Mouse (Mus musculus): Measurements from ENCODE around the gene Selenos. TPM values are rescaled to one million over a fixed set of nuclear protein-coding genes. Genes with fewer than 3 reads are reported as not detected.

The Selenos gene
- polyA plus RNA-seq (2014; fragmentation: Nextera tagmentation; extraction: Ambion mirVana), result 78.6 and 78.8 TPM in 2 replicates

DNA sequence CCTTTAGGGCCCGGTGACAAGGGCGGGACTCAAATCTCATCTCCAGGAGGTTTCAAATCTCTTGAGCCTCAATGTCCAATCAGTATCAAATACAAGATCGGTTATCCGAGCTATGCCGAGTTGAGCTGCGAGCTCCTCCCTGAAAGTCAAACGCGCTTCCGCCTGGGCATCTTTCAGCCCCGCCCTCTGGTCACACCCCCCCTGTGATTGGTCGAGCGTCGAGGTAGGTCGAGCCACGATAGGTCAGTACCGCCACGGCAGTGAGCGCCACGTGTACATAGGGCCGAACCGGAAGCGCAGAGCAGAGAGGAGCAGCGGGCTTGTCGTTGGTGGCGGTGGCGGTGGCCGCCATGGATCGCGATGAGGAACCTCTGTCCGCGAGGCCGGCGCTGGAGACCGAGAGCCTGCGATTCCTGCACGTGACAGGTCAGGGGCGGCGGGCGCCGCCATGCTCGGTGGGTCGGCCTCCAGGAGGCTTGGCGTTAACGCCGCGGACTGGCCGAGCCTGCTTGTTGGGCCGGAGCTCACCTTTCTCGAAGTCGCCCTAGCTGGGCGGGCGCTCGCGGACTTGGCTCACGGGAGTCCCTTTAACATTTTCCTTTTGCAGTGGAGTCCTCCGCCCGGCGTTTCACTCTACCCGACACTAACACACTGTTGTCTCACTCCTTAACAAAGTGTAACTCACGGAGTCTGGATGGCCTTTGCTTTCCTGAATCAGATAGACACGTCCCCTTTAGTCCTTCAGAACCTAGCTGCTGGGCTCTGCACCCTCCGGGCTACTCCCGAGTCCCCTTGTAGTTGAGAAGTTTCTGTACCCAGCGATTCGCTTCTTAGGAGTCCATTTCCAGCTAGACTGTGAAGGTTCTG is at the start of gene Selenos:
Gene Selenos, plus strand, starts transcription at position 286 of the 867 bp plus-strand sequence.
- peak within 1 kb of the TSS; percentile 71 for H3K4me2 ChIP-seq (ENCODE audit: low read length)
- no peaks in the 10 kb centered on the region for H3K9me3 ChIP-seq (replicated peaks; ENCODE audit: control insufficient read depth, low read length)
- H3K27me3 ChIP-seq (replicated peaks; ENCODE audit: control insufficient read depth, insufficient read depth, low read length), result no peaks in the 10 kb centered on the region
- under 1% methylated on average over 65 of the region's 65 CpGs for WGBS
- H3K27ac ChIP-seq (ENCODE audit: low read depth, low read length), result peak within 1 kb of the TSS; percentile 78
- ATAC-seq (peak; percentile 100), DNase-seq (ENCODE audit: low spot score) (peak; percentile 99)
- H3K4me1 ChIP-seq (ENCODE audit: control insufficient read depth, insufficient read depth, low read length), result peaks cover 14% of the 10 kb centered on the region
- H3K36me3 ChIP-seq (ENCODE audit: control insufficient read depth, insufficient read depth, low read length), result peaks cover 49% of the 10 kb centered on the region
- H3K4me3 ChIP-seq (ENCODE audit: low read depth, low read length), result peak within 1 kb of the TSS; percentile 83
- H3K9ac ChIP-seq (ENCODE audit: low read length), result peak within 1 kb of the TSS; percentile 76

DNA sequence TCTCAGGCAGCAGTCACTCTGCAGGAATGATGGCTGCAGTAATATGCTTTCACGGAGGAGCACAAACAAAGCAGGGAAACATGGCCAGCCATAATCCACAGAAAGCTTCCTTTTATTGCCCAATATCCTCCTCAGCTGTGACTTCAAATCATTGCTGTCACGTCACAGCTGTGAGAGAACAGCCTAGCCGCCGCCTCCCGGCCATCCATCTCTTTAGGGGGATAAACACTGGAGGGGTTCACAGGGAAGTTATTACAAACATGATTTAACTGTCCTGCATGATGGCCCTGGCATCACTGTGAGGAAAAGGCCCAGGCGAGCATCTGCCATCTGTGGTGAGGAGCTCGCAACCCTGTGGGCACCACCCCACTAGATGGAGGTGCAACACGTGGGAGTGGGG is 42.6 kb upstream of the Selenos start:
- 80% methylated on average over 8 of the region's 8 CpGs for WGBS
- ATAC-seq, result no peak
- Histone ChIP-seq H3K36me3 (ENCODE audit: control insufficient read depth, insufficient read depth, low read length) (no peaks in the 10 kb centered on the region), H3K27ac (ENCODE audit: low read depth, low read length) (no peak overlapping the region), H3K4me3 (ENCODE audit: low read depth, low read length) (no peak overlapping the region), H3K9me3 (replicated peaks; ENCODE audit: control insufficient read depth, low read length) (no peaks in the 10 kb centered on the region), H3K9ac (ENCODE audit: low read length) (no peak overlapping the region), H3K27me3 (replicated peaks; ENCODE audit: control insufficient read depth, insufficient read depth, low read length) (no peaks in the 10 kb centered on the region), H3K4me2 (ENCODE audit: low read length) (no peak overlapping the region), H3K4me1 (ENCODE audit: control insufficient read depth, insufficient read depth, low read length) (no peaks in the 10 kb centered on the region)
- DNase-seq (ENCODE audit: low spot score), result no peak

DNA sequence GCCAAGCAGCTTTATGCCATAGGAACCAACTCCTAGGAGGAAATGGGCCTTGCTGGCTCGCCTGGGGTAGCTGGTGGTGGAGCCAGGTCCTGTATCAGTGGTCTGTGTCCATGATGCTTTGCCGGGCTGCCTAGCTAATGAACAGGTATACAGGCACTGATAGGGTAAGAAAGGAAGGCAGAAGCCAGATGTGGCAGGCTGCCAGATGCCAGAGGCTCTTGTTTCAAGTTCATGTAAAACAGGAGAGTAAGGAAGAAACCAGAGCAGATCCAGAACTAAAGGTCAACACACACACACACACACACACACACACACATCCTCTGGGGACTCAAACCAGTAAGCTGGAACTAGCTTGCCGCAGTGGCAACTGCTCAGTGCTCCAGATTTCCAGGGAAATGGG is 41.2 kb upstream of the Selenos start:
- H3K36me3 ChIP-seq (ENCODE audit: control insufficient read depth, insufficient read depth, low read length), result no peaks in the 10 kb centered on the region
- no peak overlapping the region for H3K27ac ChIP-seq (ENCODE audit: low read depth, low read length)
- no peak overlapping the region for H3K9ac ChIP-seq (ENCODE audit: low read length)
- ATAC-seq (no peak), DNase-seq (ENCODE audit: low spot score) (no peak)
- 76% methylated on average over 3 of the region's 3 CpGs for whole genome bisulfite sequencing
- H3K4me2 ChIP-seq (ENCODE audit: low read length), result no peak overlapping the region
- H3K9me3 ChIP-seq (replicated peaks; ENCODE audit: control insufficient read depth, low read length), result no peaks in the 10 kb centered on the region
- H3K27me3 ChIP-seq (replicated peaks; ENCODE audit: control insufficient read depth, insufficient read depth, low read length), result no peaks in the 10 kb centered on the region
- H3K4me1 ChIP-seq (ENCODE audit: control insufficient read depth, insufficient read depth, low read length), result no peaks in the 10 kb centered on the region
- H3K4me3 ChIP-seq (ENCODE audit: low read depth, low read length), result no peak overlapping the region

DNA sequence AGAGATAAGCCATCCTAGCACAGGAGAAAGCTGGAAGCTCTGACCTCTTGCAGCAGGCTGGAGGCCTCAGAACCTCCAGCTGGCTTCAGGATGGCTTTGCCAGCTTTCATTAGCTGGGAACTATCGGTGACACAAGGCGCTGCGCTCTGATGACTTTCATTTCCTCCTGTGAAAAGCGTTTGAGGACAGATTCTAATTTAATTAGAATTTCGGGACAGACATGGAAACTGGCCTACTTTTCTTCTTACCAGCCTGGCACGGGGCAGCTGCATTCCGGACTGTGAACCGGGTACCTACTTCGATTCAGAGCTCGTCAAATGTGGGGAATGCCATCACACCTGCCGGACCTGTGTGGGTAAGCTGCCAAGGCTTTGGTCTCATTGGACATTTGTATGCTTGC is 40.7 kb upstream of the Selenos start:
- no peaks in the 10 kb centered on the region for H3K36me3 ChIP-seq (ENCODE audit: control insufficient read depth, insufficient read depth, low read length)
- H3K9ac ChIP-seq (ENCODE audit: low read length), result no peak overlapping the region
- H3K4me2 ChIP-seq (ENCODE audit: low read length), result no peak overlapping the region
- no peak overlapping the region for H3K4me3 ChIP-seq (ENCODE audit: low read depth, low read length)
- no peaks in the 10 kb centered on the region for H3K9me3 ChIP-seq (replicated peaks; ENCODE audit: control insufficient read depth, low read length)
- ATAC-seq, result no peak
- H3K27me3 ChIP-seq (replicated peaks; ENCODE audit: control insufficient read depth, insufficient read depth, low read length), result no peaks in the 10 kb centered on the region
- 79% methylated on average over 11 of the region's 11 CpGs for WGBS
- H3K4me1 ChIP-seq (ENCODE audit: control insufficient read depth, insufficient read depth, low read length), result no peaks in the 10 kb centered on the region
- H3K27ac ChIP-seq (ENCODE audit: low read depth, low read length), result no peak overlapping the region
- no peak for DNase-seq (ENCODE audit: low spot score)

DNA sequence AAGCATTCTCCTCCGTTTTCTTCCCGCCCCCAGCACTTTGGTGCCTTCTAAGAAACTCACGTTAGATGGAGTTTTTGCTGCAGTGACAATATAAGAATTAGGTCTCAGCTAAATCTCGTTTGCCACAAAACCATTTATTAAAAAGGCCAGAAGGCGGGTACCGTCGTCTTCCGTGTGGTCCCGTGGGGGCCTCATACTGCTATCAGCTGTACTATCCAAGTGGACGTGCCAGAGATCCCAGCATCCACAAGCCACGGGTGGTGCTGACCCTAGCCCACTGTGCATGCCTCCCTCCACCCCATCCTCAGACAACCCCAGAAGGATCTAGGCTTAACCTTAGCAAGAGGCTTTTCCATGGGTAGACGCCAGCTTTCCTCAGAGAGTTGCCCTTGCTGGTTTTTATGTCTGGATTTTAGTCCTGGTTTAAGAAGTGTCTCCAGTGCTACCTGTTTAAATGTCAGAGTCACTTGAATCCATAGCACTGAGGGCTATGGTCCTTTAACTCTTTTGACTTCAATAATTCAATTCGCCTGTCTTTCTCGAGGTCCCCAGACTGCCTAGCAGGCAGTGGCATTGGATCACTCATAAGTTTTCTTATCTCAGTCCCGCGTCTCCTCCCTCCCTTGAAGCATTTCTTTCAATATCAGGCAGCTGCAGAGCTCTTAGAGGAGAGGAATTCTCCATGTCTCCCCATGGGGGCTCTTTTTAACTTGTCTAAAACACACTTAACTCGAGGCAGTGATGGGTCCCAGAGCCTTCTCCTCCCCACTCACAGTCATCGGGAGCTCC is 39.2 kb upstream of the Selenos start:
- ATAC-seq (no peak), DNase-seq (ENCODE audit: low spot score) (no peak)
- H3K9me3 ChIP-seq (replicated peaks; ENCODE audit: control insufficient read depth, low read length), result no peaks in the 10 kb centered on the region
- no peaks in the 10 kb centered on the region for H3K36me3 ChIP-seq (ENCODE audit: control insufficient read depth, insufficient read depth, low read length)
- no peaks in the 10 kb centered on the region for H3K27me3 ChIP-seq (replicated peaks; ENCODE audit: control insufficient read depth, insufficient read depth, low read length)
- H3K4me1 ChIP-seq (ENCODE audit: control insufficient read depth, insufficient read depth, low read length), result no peaks in the 10 kb centered on the region; the same call in 1 of the 2 replicates
- H3K9ac ChIP-seq (ENCODE audit: low read length), result no peak overlapping the region
- no peak overlapping the region for H3K4me3 ChIP-seq (ENCODE audit: low read depth, low read length)
- no peak overlapping the region for H3K27ac ChIP-seq (ENCODE audit: low read depth, low read length)
- 84% methylated on average over 18 of the region's 18 CpGs for WGBS
- no peak overlapping the region for H3K4me2 ChIP-seq (ENCODE audit: low read length)

DNA sequence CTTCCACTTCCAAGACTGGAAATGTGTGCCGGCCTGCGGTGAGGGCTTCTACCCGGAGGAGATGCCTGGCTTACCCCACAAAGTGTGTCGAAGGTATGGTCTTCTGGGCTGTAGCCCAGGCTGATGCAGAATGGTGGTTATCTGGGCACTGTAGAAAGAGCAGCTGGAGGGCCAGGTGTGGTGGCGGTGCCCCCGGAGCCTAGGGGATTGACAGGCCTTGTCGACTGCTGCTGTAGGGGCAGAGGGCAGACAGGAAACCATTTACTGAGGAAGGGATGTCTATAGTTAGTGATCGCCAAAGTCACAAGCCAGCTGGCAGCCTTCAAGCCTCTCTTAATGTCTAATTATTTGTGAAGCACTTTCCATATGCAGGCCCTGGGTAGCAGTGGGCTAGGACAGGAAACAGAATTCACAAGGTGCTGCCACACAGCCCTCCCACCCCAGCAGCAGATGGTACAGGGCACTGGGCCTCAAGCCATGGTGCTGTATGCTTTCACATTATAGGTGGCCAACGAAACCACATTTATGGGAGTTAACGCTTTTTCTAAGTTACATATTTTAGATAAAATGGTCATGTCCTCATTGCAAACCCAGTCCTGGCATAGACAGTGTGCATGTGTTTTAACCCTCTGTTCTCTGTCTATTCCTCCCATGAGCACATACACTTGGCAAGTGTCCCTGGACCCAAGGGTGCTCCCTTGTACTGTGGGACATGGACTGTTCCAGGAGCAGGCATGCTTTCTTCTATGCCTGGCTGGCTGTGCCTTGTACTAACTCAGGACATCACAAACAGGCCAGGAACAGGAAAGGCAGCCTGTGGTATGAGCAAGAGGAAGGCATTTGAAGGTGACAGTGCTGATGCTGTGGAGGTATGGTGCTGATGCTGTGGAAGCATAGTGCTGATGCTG is 35.6 kb upstream of the Selenos start, which contains the start of gene Gm45213:
Gene Gm45213, plus strand, starts transcription at position 51 of the 908 bp plus-strand sequence.
- DNase-seq (ENCODE audit: low spot score) (peak; percentile 37), ATAC-seq (peak; percentile 32; the same call in 1 of the 2 replicates)
- H3K9ac ChIP-seq (ENCODE audit: low read length), result no peak within 1 kb of the TSS
- H3K27ac ChIP-seq (ENCODE audit: low read depth, low read length), result no peak within 1 kb of the TSS; the same call in 1 of the 2 replicates
- H3K4me3 ChIP-seq (ENCODE audit: low read depth, low read length), result no peak within 1 kb of the TSS
- no peaks in the 10 kb centered on the region; the same call in 1 of the 2 replicates for H3K4me1 ChIP-seq (ENCODE audit: control insufficient read depth, insufficient read depth, low read length)
- no peak within 1 kb of the TSS for H3K4me2 ChIP-seq (ENCODE audit: low read length)
- whole genome bisulfite sequencing, result 84% methylated on average over 10 of the region's 10 CpGs
- no peaks in the 10 kb centered on the region for H3K36me3 ChIP-seq (ENCODE audit: control insufficient read depth, insufficient read depth, low read length)
- no peaks in the 10 kb centered on the region for H3K9me3 ChIP-seq (replicated peaks; ENCODE audit: control insufficient read depth, low read length)
- H3K27me3 ChIP-seq (replicated peaks; ENCODE audit: control insufficient read depth, insufficient read depth, low read length), result no peaks in the 10 kb centered on the region

DNA sequence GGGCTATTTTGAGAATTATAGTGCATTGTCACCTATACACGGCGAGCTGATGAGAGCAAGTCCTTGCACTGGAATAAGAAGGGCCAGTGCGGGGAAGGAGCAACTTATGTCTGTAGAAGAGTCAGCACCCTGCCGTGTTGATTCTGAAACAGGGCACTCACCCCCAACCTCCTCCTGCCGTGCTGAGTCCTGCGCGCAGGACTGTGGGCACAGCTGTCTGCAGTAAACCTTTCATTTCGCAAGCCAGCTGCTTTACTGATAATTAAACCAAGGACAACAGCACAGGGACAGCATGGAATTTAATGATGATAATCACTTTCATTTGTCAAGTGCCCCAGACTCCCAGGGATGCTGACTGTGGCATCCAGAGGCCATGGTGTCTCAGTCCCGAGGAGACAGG is 34.8 kb upstream of the Selenos start:
- DNase-seq (ENCODE audit: low spot score), result peak; percentile 8
- H3K4me1 ChIP-seq (ENCODE audit: control insufficient read depth, insufficient read depth, low read length), result no peaks in the 10 kb centered on the region; the same call in 1 of the 2 replicates

More for the DNA sequence above, 34.8 kb upstream of the Selenos start:
- H3K36me3 ChIP-seq (ENCODE audit: control insufficient read depth, insufficient read depth, low read length), result no peaks in the 10 kb centered on the region
- no peak overlapping the region for H3K4me3 ChIP-seq (ENCODE audit: low read depth, low read length)
- H3K27ac ChIP-seq (ENCODE audit: low read depth, low read length), result no peak overlapping the region
- H3K27me3 ChIP-seq (replicated peaks; ENCODE audit: control insufficient read depth, insufficient read depth, low read length), result no peaks in the 10 kb centered on the region
- H3K9me3 ChIP-seq (replicated peaks; ENCODE audit: control insufficient read depth, low read length), result no peaks in the 10 kb centered on the region
- 35% methylated on average over 9 of the region's 9 CpGs for WGBS
- ATAC-seq, result no peak
- no peak overlapping the region for H3K9ac ChIP-seq (ENCODE audit: low read length)
- no peak overlapping the region for H3K4me2 ChIP-seq (ENCODE audit: low read length)

Measured in forebrain, embryonic 14.5 days (tissue).